Mouse (Mus musculus): ENCODE measurements at regions not wholly inside any gene's neighbourhood (a gene's known extent, or its start where the extent isn't known, plus 50 kb on each side); places are given as distances from the start of the nearest gene placed in this dataset.

DNA sequence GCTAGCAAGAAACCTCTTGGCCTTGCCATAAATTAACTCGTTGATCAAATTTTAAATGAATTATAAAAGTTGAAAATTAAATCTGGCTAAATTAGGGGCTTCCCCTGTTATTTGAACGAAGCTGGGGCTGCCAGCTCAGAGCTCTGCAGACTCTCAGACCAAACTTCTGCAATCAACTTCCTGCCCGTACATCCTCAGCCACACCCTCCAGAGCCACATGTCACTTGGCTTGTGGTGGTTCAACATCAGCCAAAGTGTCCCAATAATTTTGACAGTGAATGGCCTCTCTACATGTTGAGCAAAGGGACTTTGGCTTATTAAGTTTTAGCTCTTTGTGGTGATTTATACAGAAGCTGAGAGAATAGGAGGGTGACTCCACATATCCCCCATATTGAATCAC is 242.8 kb upstream of the Irx3 start:
- TF ChIP-seq CTCF (IDR thresholded peaks at IDR 0.05; ENCODE audit: low read depth) (no peak), EP300 (IDR thresholded peaks at IDR 0.05; ENCODE audit: low read depth) (no peak)
